Mouse (Mus musculus) heart, postnatal 0 days (tissue): ENCODE data around the gene Mab21l1.

Experiments used
- CTCF ChIP-seq: IDR thresholded peaks from 2 replicates; pipeline ENCODE4 v1.5.1; 2016; ENCODE audit warnings: antibody characterized with exemption, control low read depth, low read depth
- EP300 ChIP-seq: IDR thresholded peaks from 2 replicates; pipeline ENCODE4 v1.6.1; 2016; ENCODE audit warnings: antibody characterized with exemption, low read depth

DNA sequence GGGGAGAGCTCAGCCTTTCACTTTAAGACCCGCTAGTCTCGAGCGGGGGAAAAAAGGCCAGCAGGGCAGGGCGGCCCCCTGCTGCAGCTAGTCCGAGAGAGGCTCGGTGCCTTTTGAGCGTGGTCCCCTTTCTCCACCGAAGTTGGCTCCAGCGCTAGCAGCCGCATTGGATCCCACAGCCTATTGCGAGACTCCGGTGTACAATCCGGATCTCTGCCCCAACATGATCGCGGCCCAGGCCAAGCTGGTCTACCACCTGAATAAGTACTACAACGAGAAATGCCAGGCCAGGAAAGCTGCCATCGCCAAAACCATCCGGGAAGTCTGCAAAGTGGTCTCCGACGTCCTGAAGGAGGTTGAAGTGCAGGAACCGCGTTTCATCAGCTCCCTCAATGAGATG is 461 bp downstream of the Mab21l1 start:
- TF ChIP-seq CTCF (no peak), EP300 (no peak)
